Mouse (Mus musculus) olfactory bulb, adult 2 months (tissue): ENCODE results near the gene Tspan11.

Experiments
- CTCF ChIP-seq: fragments of 200-500 bp; IDR thresholded peaks from 2 replicates; pipeline ENCODE4 v1.5.1; 2012; ENCODE audit warnings: low read depth, mild to moderate bottlenecking, low read length, moderate library complexity; ENCODE audit not compliant: insufficient read depth
- POLR2A ChIP-seq: fragments of 200-500 bp; IDR thresholded peaks from 2 replicates; pipeline ENCODE4 v1.6.1; 2012; ENCODE audit warnings: mild to moderate bottlenecking, low read depth, low read length, moderate library complexity; ENCODE audit not compliant: insufficient read depth

DNA sequence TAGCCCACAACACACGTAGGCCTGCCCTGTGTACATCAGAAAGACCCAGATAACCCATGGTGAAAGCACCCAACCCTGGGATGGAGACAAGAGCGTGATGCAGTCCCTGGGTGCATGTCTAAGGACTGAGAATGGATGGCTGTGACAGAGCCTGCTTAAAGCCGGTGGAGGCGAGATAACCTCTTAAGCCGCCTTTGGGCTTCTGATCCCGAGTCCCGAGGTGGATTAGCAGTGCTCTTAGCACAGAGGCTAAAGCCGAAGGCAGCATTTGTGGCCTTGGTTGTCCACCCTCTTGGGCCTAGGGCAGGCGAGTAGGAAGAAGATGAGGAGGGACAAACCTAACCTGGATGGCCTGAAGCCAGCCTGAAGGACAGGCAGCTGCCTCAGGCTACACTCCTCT lies 61.3 kb downstream of the Tspan11 start:
- no peak for TF ChIP-seq POLR2A
- no peak for TF ChIP-seq CTCF
